Mouse (Mus musculus) heart, adult 2 months (tissue): ENCODE measurements around the gene Tmem130.

ENCODE experiments used
- CTCF ChIP-seq: fragments of 200-600 bp; IDR thresholded peaks from 2 replicates; pipeline ENCODE4 v1.8.1; 2022; ENCODE audit warnings: antibody characterized with exemption, mild to moderate bottlenecking, moderate library complexity
- EP300 ChIP-seq: fragments of 200-500 bp; IDR thresholded peaks from 2 replicates; pipeline ENCODE4 v1.6.1; 2011; ENCODE audit warnings: low read depth, low read length, control low read depth; ENCODE audit not compliant: insufficient read depth
- POLR2A ChIP-seq: fragments of 200-500 bp; IDR thresholded peaks from 2 replicates; pipeline ENCODE4 v1.6.1; 2011; ENCODE audit warnings: mild to moderate bottlenecking, low read depth, low read length, control low read depth; ENCODE audit not compliant: insufficient read depth

DNA sequence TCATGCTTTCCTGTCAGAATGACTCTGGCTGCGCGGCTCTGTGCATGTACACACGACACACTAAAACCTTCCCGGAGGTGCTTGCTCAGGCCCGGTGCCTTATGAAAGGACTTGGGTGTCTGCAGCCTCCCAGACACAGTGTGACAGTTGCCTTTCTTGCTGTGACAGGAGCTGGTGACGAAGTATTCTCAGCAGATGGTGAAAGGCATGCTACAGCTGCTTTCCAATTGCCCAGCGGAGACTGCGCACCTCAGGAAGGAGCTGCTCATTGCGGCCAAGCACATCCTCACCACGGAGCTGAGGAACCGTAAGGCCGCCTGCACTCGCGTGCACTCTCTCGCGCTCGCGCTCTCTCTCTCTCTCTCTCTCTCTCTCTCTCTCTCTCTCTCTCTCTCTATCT is 24.8 kb upstream of the Tmem130 start:
- TF ChIP-seq CTCF, result no peak
- no peak for TF ChIP-seq POLR2A
- TF ChIP-seq EP300, result no peak
